Mouse (Mus musculus): ENCODE data around the gene Myb.

GRCm38 (mm10) chr10:21095541-21095940 is 65.2 kb downstream of the Myb start:
- TF ChIP-seq CTCF (IDR thresholded peaks at IDR 0.05; ENCODE audit: borderline replicate concordance, control insufficient read depth, extremely low read depth, insufficient read depth, low read length, poor library complexity) (no peak), POLR2A (IDR thresholded peaks at IDR 0.05; ENCODE audit: control insufficient read depth, extremely low read depth, insufficient read depth, low read length, poor library complexity) (no peak)

Data from thymus, adult 2 months (tissue).